Mouse (Mus musculus): ENCODE data around the gene Spdef. TPM values are rescaled to one million over a fixed set of nuclear protein-coding genes. Genes with fewer than 3 reads are reported as not detected.

The Spdef gene
- polyA plus RNA-seq, 1 experiment = 1.3 TPM

DNA sequence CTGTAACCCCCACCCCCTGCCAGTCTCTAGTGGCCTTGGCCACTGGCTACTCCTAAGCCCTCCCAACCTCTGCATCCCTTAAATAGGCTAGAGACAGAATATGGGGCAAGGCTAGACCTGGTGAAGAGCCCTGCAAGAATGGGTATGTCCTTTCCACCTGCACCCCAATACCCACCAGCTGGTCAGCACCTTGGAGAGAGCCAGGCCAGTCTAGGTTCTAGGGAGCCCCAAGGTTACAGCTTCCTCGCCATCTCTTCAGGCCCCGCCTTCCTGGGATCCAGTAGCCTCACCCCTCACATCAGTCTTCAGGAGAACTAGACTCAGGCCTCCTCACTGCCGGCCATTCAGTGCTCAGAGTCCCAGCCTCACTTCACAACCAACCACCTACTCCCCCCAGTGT, 4.4 kb downstream of the Spdef start:
- peaks cover 40% of the 10 kb centered on the region for H3K4me1 ChIP-seq (ENCODE audit: control insufficient read depth, insufficient read depth, low read length)
- H3K27ac ChIP-seq (ENCODE audit: insufficient read depth, low read length) = no peak overlapping the region
- no peaks in the 10 kb centered on the region for H3K27me3 ChIP-seq (ENCODE audit: control insufficient read depth, insufficient read depth, low read length)
- no peak for TF ChIP-seq POLR2A (IDR thresholded peaks at IDR 0.05; ENCODE audit: borderline replicate concordance, insufficient read depth, low read length)
- TF ChIP-seq CTCF (IDR thresholded peaks at IDR 0.05; ENCODE audit: borderline replicate concordance, insufficient read depth, low read depth, low read length) = no peak
- no peak overlapping the region for H3K4me3 ChIP-seq (replicated peaks; ENCODE audit: insufficient read depth, low read depth, low read length)
- WGBS = 85% methylated on average over 3 of the region's 3 CpGs
- DNase-seq = no peak

DNA sequence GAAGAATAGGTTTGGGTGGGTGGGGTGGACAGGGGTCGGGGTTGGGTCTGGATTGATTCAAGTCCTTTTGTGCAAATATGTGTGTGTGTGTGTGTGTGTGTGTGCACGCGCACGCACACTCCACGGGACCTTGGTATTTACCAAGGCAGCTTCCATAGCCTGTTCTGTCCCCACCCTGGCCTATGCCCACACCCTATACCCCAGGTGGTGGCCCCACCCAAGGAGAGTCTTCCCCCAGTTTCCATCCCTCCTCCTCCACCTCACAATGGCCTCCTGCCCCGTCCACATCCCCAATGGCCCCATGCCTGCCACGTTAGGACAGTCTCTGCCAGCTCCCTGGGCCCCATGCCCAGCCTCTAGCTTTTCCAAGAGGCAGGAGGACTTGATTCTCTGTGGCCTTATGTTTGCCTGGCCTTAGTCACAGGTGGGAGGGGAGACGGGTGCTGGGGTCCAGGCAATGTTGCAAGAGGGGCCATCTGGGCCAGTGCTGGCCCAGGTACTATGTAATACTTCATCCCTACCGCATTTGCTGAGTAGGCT, 7.6 kb downstream of the Spdef start:
- no peak for TF ChIP-seq POLR2A (IDR thresholded peaks at IDR 0.05; ENCODE audit: borderline replicate concordance, insufficient read depth, low read length)
- TF ChIP-seq CTCF (IDR thresholded peaks at IDR 0.05; ENCODE audit: borderline replicate concordance, insufficient read depth, low read depth, low read length) = no peak
- no peaks in the 10 kb centered on the region for H3K27me3 ChIP-seq (ENCODE audit: control insufficient read depth, insufficient read depth, low read length)
- 21% methylated on average over 9 of the region's 9 CpGs for WGBS
- peaks cover 33% of the 10 kb centered on the region for H3K4me1 ChIP-seq (ENCODE audit: control insufficient read depth, insufficient read depth, low read length)
- peak; percentile 90 to 93 for DNase-seq
- no peak overlapping the region for H3K4me3 ChIP-seq (replicated peaks; ENCODE audit: insufficient read depth, low read depth, low read length)
- no peak overlapping the region for H3K27ac ChIP-seq (ENCODE audit: insufficient read depth, low read length)

DNA sequence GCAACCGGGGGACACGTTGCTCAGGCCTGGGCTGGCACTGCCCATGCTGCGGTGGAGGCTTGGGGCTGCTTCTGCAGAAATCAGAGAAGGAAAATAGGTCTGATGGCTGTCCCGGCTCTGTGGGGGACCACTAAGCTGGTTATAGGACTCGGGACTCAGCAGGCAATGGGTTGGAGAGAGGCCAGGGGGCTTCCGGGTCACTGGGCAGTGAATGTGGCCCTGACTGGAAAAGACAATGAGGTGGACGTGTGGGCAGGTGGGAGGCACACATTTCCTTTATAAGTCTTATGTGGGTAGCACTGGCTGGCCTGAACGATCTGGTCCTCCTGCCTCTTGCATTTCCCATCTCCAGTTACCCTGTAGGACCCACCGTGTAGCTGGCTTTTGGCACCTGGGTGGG, 8.4 kb downstream of the Spdef start:
- TF ChIP-seq CTCF (IDR thresholded peaks at IDR 0.05; ENCODE audit: borderline replicate concordance, insufficient read depth, low read depth, low read length) (no peak), POLR2A (IDR thresholded peaks at IDR 0.05; ENCODE audit: borderline replicate concordance, insufficient read depth, low read length) (no peak)
- Histone ChIP-seq H3K4me1 (ENCODE audit: control insufficient read depth, insufficient read depth, low read length) (peaks cover 27% of the 10 kb centered on the region), H3K27ac (ENCODE audit: insufficient read depth, low read length) (no peak overlapping the region), H3K4me3 (replicated peaks; ENCODE audit: insufficient read depth, low read depth, low read length) (no peak overlapping the region), H3K27me3 (ENCODE audit: control insufficient read depth, insufficient read depth, low read length) (no peaks in the 10 kb centered on the region)
- peak in 1 of 2 experiments; percentile 35 for DNase-seq
- 40% methylated on average over 9 of the region's 9 CpGs for WGBS

DNA sequence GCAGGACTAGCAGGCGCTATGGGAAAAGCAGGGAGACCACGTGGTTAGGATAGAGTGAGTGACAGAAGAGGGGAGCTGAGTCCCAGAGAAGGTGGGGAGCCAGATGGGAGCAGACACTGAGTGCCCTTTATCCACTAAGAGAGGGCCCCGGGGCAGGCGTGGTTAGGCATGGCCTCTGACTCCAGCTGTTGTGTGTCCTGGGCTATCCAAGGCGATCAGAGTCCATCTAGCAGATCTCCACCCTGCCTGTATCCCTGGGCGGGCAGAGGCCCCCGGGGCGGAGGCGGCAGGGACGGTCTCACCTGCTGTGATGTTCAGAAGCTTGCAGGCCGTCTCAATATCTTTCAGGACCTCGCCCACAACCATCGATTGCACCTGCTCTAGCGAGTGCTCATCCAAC, 9.1 kb downstream of the Spdef start:
- DNase-seq = peak in 1 of 2 experiments; percentile 20
- WGBS = 85% methylated on average over 14 of the region's 14 CpGs
- no peak overlapping the region for H3K4me3 ChIP-seq (replicated peaks; ENCODE audit: insufficient read depth, low read depth, low read length)

DNA sequence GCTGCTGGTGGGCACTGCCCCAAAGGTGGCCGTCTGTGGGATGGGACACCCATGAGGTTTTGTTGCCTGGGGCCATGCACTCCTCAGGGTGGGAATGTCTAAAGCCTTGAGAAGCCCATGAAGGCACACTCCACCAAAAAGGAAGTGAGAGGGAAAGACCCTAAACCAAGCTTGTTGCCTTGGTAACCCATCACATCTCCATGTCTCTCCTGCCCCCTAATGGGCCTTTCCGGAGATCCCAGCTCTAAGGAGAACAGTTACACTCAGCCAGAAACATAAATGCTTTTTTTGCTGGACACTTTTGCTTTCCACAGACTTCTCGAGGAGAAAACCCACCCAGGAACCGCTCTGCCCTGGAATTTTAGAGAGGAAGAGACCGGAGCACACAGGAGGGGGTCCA, 10.5 kb downstream of the Spdef start:
- Histone ChIP-seq H3K4me3 (replicated peaks; ENCODE audit: insufficient read depth, low read depth, low read length) (no peak overlapping the region), H3K4me1 (ENCODE audit: control insufficient read depth, insufficient read depth, low read length) (peaks cover 39% of the 10 kb centered on the region), H3K27ac (ENCODE audit: insufficient read depth, low read length) (no peak overlapping the region), H3K27me3 (ENCODE audit: control insufficient read depth, insufficient read depth, low read length) (no peaks in the 10 kb centered on the region)
- DNase-seq = no peak
- TF ChIP-seq CTCF (IDR thresholded peaks at IDR 0.05; ENCODE audit: borderline replicate concordance, insufficient read depth, low read depth, low read length) (no peak), POLR2A (IDR thresholded peaks at IDR 0.05; ENCODE audit: borderline replicate concordance, insufficient read depth, low read length) (no peak)
- WGBS = 70% methylated on average over 5 of the region's 5 CpGs

More for the DNA sequence above, 9.1 kb downstream of the Spdef start:
- Histone ChIP-seq H3K4me1 (ENCODE audit: control insufficient read depth, insufficient read depth, low read length) (peaks cover 28% of the 10 kb centered on the region), H3K27me3 (ENCODE audit: control insufficient read depth, insufficient read depth, low read length) (no peaks in the 10 kb centered on the region), H3K27ac (ENCODE audit: insufficient read depth, low read length) (no peak overlapping the region)
- no peak for TF ChIP-seq CTCF (IDR thresholded peaks at IDR 0.05; ENCODE audit: borderline replicate concordance, insufficient read depth, low read depth, low read length)
- no peak for TF ChIP-seq POLR2A (IDR thresholded peaks at IDR 0.05; ENCODE audit: borderline replicate concordance, insufficient read depth, low read length)

DNA sequence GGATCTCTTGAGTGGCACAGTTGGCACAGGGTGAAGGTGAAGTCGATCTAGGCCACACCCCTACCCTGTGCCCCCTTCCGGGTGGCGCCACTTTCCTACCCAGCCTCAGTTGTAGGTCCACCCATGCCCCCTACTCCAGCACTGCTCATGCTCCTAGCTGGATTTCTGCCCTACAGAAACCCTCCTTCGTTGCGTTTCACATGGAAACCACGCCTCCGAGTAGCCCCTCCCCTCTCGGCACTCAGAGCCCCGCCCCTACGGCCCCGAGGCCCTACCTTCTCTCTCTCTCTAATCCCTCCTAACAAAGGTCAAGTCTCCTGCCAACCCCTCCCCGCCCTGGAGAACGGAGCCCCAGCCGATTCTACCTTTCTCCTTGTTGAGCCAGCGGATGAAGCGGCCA, 12.0 kb downstream of the Spdef start:
- TF ChIP-seq POLR2A (IDR thresholded peaks at IDR 0.05; ENCODE audit: borderline replicate concordance, insufficient read depth, low read length) = no peak
- TF ChIP-seq CTCF (IDR thresholded peaks at IDR 0.05; ENCODE audit: borderline replicate concordance, insufficient read depth, low read depth, low read length) = no peak
- H3K4me1 ChIP-seq (ENCODE audit: control insufficient read depth, insufficient read depth, low read length) = peaks cover 44% of the 10 kb centered on the region
- WGBS = 24% methylated on average over 16 of the region's 16 CpGs
- no peak overlapping the region for H3K4me3 ChIP-seq (replicated peaks; ENCODE audit: insufficient read depth, low read depth, low read length)
- no peak for DNase-seq
- H3K27ac ChIP-seq (ENCODE audit: insufficient read depth, low read length) = no peak overlapping the region
- H3K27me3 ChIP-seq (ENCODE audit: control insufficient read depth, insufficient read depth, low read length) = no peaks in the 10 kb centered on the region

DNA sequence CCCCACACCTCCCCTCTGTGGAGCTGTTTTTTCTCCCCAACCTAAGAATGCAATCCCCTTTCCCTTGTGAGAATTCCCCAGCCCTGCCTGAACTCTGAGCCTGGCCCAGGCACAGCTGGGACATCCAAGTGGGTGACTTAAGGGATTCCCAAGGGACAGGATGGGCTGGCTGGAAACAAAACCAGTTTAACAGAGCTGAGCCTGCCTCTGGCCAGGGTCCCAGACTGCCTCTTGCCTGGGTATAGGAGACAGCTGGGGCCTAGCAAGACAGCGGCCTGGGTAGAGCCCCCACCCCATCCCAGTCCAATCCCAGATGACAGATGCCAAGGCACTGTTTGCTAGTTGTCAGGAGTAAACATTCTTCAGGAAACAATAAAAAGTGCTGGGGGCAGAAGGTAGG, 15.9 kb downstream of the Spdef start:
- 11% methylated on average over 1 of the region's 1 CpGs for WGBS

DNA sequence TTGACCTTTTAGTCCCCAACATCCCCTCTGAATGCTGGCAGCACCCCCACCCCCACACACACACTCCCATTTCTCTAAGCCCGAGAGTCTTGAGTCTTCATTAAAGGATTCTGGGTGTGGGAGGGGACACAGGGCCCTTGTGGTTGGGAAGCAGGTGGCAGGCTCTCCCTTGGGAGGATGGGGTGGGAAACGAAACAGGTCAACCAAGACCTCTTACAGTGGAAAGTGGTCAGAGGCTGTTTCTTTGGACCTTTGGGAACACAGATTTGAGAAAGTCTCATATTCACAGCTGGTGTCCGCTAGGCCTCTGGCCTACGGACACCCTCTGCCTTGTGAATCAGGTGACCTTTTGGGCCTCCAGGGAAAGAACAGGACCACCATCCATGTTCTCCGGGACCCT, 19.1 kb downstream of the Spdef start:
- 55% methylated on average over 5 of the region's 5 CpGs for WGBS

More for the DNA sequence above, 15.9 kb downstream of the Spdef start:
- peak in 1 of 2 experiments; percentile 26 for DNase-seq
- H3K27ac ChIP-seq (ENCODE audit: insufficient read depth, low read length) = no peak overlapping the region
- no peaks in the 10 kb centered on the region for H3K27me3 ChIP-seq (ENCODE audit: control insufficient read depth, insufficient read depth, low read length)
- H3K4me1 ChIP-seq (ENCODE audit: control insufficient read depth, insufficient read depth, low read length) = peaks cover 39% of the 10 kb centered on the region
- TF ChIP-seq CTCF (IDR thresholded peaks at IDR 0.05; ENCODE audit: borderline replicate concordance, insufficient read depth, low read depth, low read length) (no peak), POLR2A (IDR thresholded peaks at IDR 0.05; ENCODE audit: borderline replicate concordance, insufficient read depth, low read length) (no peak)
- H3K4me3 ChIP-seq (replicated peaks; ENCODE audit: insufficient read depth, low read depth, low read length) = no peak overlapping the region

More for the DNA sequence above, 19.1 kb downstream of the Spdef start:
- Histone ChIP-seq H3K4me1 (ENCODE audit: control insufficient read depth, insufficient read depth, low read length) (peaks cover 36% of the 10 kb centered on the region), H3K27ac (ENCODE audit: insufficient read depth, low read length) (no peak overlapping the region), H3K4me3 (replicated peaks; ENCODE audit: insufficient read depth, low read depth, low read length) (no peak overlapping the region), H3K27me3 (ENCODE audit: control insufficient read depth, insufficient read depth, low read length) (no peaks in the 10 kb centered on the region)
- no peak for DNase-seq
- no peak for TF ChIP-seq POLR2A (IDR thresholded peaks at IDR 0.05; ENCODE audit: borderline replicate concordance, insufficient read depth, low read length)
- TF ChIP-seq CTCF (IDR thresholded peaks at IDR 0.05; ENCODE audit: borderline replicate concordance, insufficient read depth, low read depth, low read length) = no peak

All from cerebellum, adult 2 months (tissue).